ENCODE assay signal across 8 mouse cellular contexts in the genomic region with DNA sequence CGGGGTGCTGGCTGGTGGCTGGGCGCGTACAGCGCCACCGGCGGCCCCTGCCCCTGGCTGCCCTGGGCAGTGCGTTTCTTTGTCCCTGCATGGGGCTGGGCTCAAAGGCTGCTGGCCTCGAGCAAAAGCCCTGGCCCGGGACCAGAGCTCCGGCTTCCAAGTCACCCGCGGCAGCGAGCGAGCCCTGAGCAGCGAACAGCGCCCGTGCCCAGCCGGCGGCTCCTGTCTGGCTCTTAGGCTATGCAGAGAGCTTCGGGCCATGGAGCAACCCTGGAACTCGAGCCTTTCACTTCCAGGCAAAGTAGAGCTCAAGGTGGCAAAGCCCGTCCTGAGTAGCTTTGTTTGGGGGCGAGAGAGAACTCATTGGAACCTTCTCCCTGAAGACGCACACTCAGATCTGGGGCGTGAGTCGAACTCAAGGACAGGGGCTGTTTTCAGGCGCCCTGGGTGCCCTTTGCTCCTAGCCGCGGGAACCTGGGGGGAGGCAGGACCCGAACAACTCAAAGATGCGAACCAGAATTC. TPM values are rescaled to one million over a fixed set of nuclear protein-coding genes. Genes with fewer than 3 reads are reported as not detected.
DNase-seq lines count a peak whose midpoint lies in the region; ATAC-seq and TF ChIP-seq lines count a peak whose summit lies in the region.

No protein-coding gene starts in this region.

- peak overlapping the region; percentile 99 for H3K4me2 ChIP-seq in CH12.LX (ENCODE audit: insufficient read depth, low read depth, poor library complexity, severe bottlenecking)
- H3K4me2 ChIP-seq in embryonic facial prominence, embryonic 12.5 days (replicated peaks), result peak overlapping the region; percentile 93
- H3K4me2 ChIP-seq in heart, embryonic 13.5 days, result peak overlapping the region; percentile 95
- H3K4me2 ChIP-seq in kidney, embryonic 15.5 days, result peak overlapping the region; percentile 97

- dilution Hi-C loops in CH12.LX (cut with MboI; ENCODE audit: extremely low pct_ligation_motif_present, extremely low pct_unique_long_range_greater_than_20kb, low sequenced_read_pairs), result no loop called here

- in situ Hi-C loops in CH12.LX (cut with MboI; ENCODE audit: low pct_ligation_motif_present, low pct_unique_long_range_greater_than_20kb, low sequenced_read_pairs), result no loop called here

- H3K9ac ChIP-seq in CH12.LX (ENCODE audit: insufficient read depth, low read depth), result peak overlapping the region; percentile 10; the same call in 1 of the 2 replicates
- peak overlapping the region; percentile 60 for H3K9ac ChIP-seq in embryonic facial prominence, embryonic 12.5 days
- peak overlapping the region; percentile 80 for H3K9ac ChIP-seq in heart, embryonic 13.5 days
- H3K9ac ChIP-seq in kidney, embryonic 15.5 days, result peak overlapping the region; percentile 63

- no peaks in the 10 kb centered on the region for H3K79me2 ChIP-seq in CH12.LX (replicated peaks; ENCODE audit: control insufficient read depth, extremely low read depth, insufficient read depth, poor library complexity, severe bottlenecking)

- H3K4me1 ChIP-seq in CH12.LX (ENCODE audit: control insufficient read depth in 1 of 2, insufficient read depth in 2 of 2), result peaks cover 0 to 35% of the 10 kb centered on the region in 2 experiments; a peak in 2 of 4 replicates
- peaks cover 36% of the 10 kb centered on the region for H3K4me1 ChIP-seq in embryonic facial prominence, embryonic 12.5 days
- peaks cover 28% of the 10 kb centered on the region for H3K4me1 ChIP-seq in heart, embryonic 13.5 days
- peaks cover 56% of the 10 kb centered on the region for H3K4me1 ChIP-seq in kidney, embryonic 15.5 days
- peaks cover 20% of the 10 kb centered on the region for H3K4me1 ChIP-seq in lung, adult 2 months (ENCODE audit: control insufficient read depth, insufficient read depth, low read length)

- peaks cover 56% of the 10 kb centered on the region for H3K27me3 ChIP-seq in CH12.LX (replicated peaks)
- H3K27me3 ChIP-seq in embryonic facial prominence, embryonic 12.5 days, result peaks cover 57% of the 10 kb centered on the region
- H3K27me3 ChIP-seq in heart, embryonic 13.5 days (replicated peaks), result peaks cover 58% of the 10 kb centered on the region
- H3K27me3 ChIP-seq in kidney, embryonic 15.5 days, result peaks cover 70% of the 10 kb centered on the region

- no peak for ATAC-seq in embryonic facial prominence, embryonic 12.5 days (ENCODE audit: insufficient number of reproducible peaks, insufficient read depth, low FRiP score, low TSS enrichment)
- ATAC-seq in heart, embryonic 13.5 days (ENCODE audit: extremely low read depth, insufficient number of reproducible peaks, low FRiP score, low TSS enrichment), result no peak
- peak; percentile 26; the same call in 1 of the 2 replicates for ATAC-seq in kidney, embryonic 15.5 days (replicated peaks; ENCODE audit: low FRiP score)
- no peak for ATAC-seq in granulocyte monocyte progenitor cell, adult 5-6 weeks (replicated peaks; ENCODE audit: poor library complexity, severe bottlenecking)

- H3K9me3 ChIP-seq in CH12.LX (replicated peaks; ENCODE audit: low read length), result peaks cover 8% of the 10 kb centered on the region
- H3K9me3 ChIP-seq in embryonic facial prominence, embryonic 12.5 days, result no peaks in the 10 kb centered on the region
- H3K9me3 ChIP-seq in heart, embryonic 13.5 days, result no peaks in the 10 kb centered on the region
- H3K9me3 ChIP-seq in kidney, embryonic 15.5 days (replicated peaks), result no peaks in the 10 kb centered on the region

- no peaks in the 10 kb centered on the region for H3K36me3 ChIP-seq in CH12.LX (replicated peaks in 1 of 2; ENCODE audit: control insufficient read depth in 1 of 2, insufficient read depth in 1 of 2, low read length in 1 of 2)
- no peaks in the 10 kb centered on the region for H3K36me3 ChIP-seq in embryonic facial prominence, embryonic 12.5 days
- no peaks in the 10 kb centered on the region for H3K36me3 ChIP-seq in heart, embryonic 13.5 days
- H3K36me3 ChIP-seq in kidney, embryonic 15.5 days, result no peaks in the 10 kb centered on the region

- WGBS in embryonic facial prominence, embryonic 12.5 days, result under 1% methylated on average over 29 of the region's 31 CpGs
- under 1% methylated on average over 31 of the region's 31 CpGs for WGBS in heart, embryonic 13.5 days
- WGBS in kidney, embryonic 15.5 days, result 0% methylated on average over 31 of the region's 31 CpGs
- under 1% methylated on average over 31 of the region's 31 CpGs for WGBS in lung, adult 2 months

- no peak overlapping the region for H3K27ac ChIP-seq in CH12.LX (ENCODE audit: insufficient read depth, low read depth)
- peak overlapping the region; percentile 7 for H3K27ac ChIP-seq in embryonic facial prominence, embryonic 12.5 days
- H3K27ac ChIP-seq in heart, embryonic 13.5 days (replicated peaks), result peak overlapping the region; percentile 71
- peak overlapping the region; percentile 71 for H3K27ac ChIP-seq in kidney, embryonic 15.5 days

- peak overlapping the region in 2 of 3 experiments; percentile 53 to 67 for H3K4me3 ChIP-seq in CH12.LX (replicated peaks in 1 of 3; ENCODE audit: low read depth in 2 of 3, low read length in 2 of 3, poor library complexity in 1 of 3)
- H3K4me3 ChIP-seq in embryonic facial prominence, embryonic 12.5 days, result peak overlapping the region; percentile 49
- peak overlapping the region; percentile 67 for H3K4me3 ChIP-seq in heart, embryonic 13.5 days
- peak overlapping the region; percentile 57 for H3K4me3 ChIP-seq in kidney, embryonic 15.5 days (replicated peaks)
- peak overlapping the region; percentile 1 for H3K4me3 ChIP-seq in lung, adult 2 months (replicated peaks; ENCODE audit: extremely low read depth, low read depth, low read length)

- no peak for TF ChIP-seq RAD21 in CH12.LX (IDR thresholded peaks at IDR 0.05; ENCODE audit: low read depth, low read length)

- DNase-seq in CH12.LX (ENCODE audit: extremely low read depth), result peak; percentile 13
- DNase-seq in adrenal gland, adult 2 months, result peak; percentile 89
- peak; percentile 45 for DNase-seq in lung, adult 2 months
- peak; percentile 62 for DNase-seq in retina, embryonic 14.5 days (ENCODE audit: low spot score)

- TF ChIP-seq EP300 in CH12.LX (IDR thresholded peaks at IDR 0.05; ENCODE audit: low read length), result no peak

- TF ChIP-seq POLR2A in CH12.LX (IDR thresholded peaks at IDR 0.05; ENCODE audit: low read depth, low read length), result no peak
- TF ChIP-seq POLR2A in lung, adult 2 months (IDR thresholded peaks at IDR 0.05; ENCODE audit: borderline replicate concordance, extremely low read depth, low read depth, low read length), result no peak

- TF ChIP-seq CTCF in CH12.LX (conservative IDR thresholded peaks at IDR 0.05 in 1 of 2, IDR thresholded peaks at IDR 0.05 in 1 of 2; ENCODE audit: low read depth in 2 of 2, low read length in 2 of 2), result no peak
- TF ChIP-seq CTCF in lung, adult 2 months (IDR thresholded peaks at IDR 0.05; ENCODE audit: insufficient read depth, low read length), result no peak

TF ChIP-seq in CH12.LX, 34 proteins besides CTCF, POLR2A, EP300 and RAD21:
- TF ChIP-seq UBTF (IDR thresholded peaks at IDR 0.05; ENCODE audit: low read depth, low read length) (peak; percentile 91), PAX5 (IDR thresholded peaks at IDR 0.05; ENCODE audit: low read length) (no peak)

RNA-seq across cellular contexts. Expression of a gene that starts 0.8 kb away (rescaled TPM):
- total RNA-seq in CH12.LX (2012; rRNA removed), result 0.13 TPM in 1 of 2 replicates, not detected in the other
- not detected in 2 replicates for total RNA-seq in CH12.LX (2014; rRNA removed)
- polyA plus RNA-seq in CH12.LX (2012; ENCODE audit: insufficient read length, low read depth), result 0.09 TPM in 1 of 2 replicates, not detected in the other
- 10 to 100 TPM; 17.0 to 19.9 TPM for total RNA-seq in adrenal gland, adult 2 months (2021)
- polyA plus RNA-seq in adrenal gland, adult 2 months (2012; rRNA removed), result 1.6 and 2.3 TPM in 2 replicates
- 10.5 and 11.8 TPM in 2 replicates for polyA plus RNA-seq in embryonic facial prominence, embryonic 12.5 days (2016; fragmentation: Nextera tagmentation; extraction: Ambion mirVana)
- polyA plus RNA-seq in heart, embryonic 13.5 days (2015; fragmentation: Nextera tagmentation; extraction: Ambion mirVana), result 7.6 and 9.2 TPM in 2 replicates
- 6.7 and 7.9 TPM in 2 replicates for polyA plus RNA-seq in kidney, embryonic 15.5 days (2015; fragmentation: Nextera tagmentation; extraction: Ambion mirVana)
- polyA plus RNA-seq in lung, adult 2 months (2012; rRNA removed), result 0.20 TPM in 2 replicates
- total RNA-seq in granulocyte monocyte progenitor cell, adult 5-6 weeks (2014; fragmentation: Nextera tagmentation), result not detected in 2 replicates
- total RNA-seq in granulocyte monocyte progenitor cell, adult 5-6 weeks (2017), result not detected in 2 replicates

Comparison
In these comparisons a context has a peak if more than half of its experiments do, and no peak if none do; other contexts are left out.
1. DNase-seq: peak in every context shown above with its lines; median percentile 89 in adrenal gland, adult 2 months; 62 in retina, embryonic 14.5 days; 45 in lung, adult 2 months; 13 in CH12.LX.
2. H3K4me3 ChIP-seq: peak in every context shown above with its lines; median percentile 67 in heart, embryonic 13.5 days; 60 in CH12.LX; 57 in kidney, embryonic 15.5 days; 49 in embryonic facial prominence, embryonic 12.5 days; 1 in lung, adult 2 months.
3. H3K9ac ChIP-seq: peak in every context shown above with its lines; median percentile 80 in heart, embryonic 13.5 days; 63 in kidney, embryonic 15.5 days; 60 in embryonic facial prominence, embryonic 12.5 days; 10 in CH12.LX.